ENCODE assay signal across 12 mouse cellular contexts in the genomic region with DNA sequence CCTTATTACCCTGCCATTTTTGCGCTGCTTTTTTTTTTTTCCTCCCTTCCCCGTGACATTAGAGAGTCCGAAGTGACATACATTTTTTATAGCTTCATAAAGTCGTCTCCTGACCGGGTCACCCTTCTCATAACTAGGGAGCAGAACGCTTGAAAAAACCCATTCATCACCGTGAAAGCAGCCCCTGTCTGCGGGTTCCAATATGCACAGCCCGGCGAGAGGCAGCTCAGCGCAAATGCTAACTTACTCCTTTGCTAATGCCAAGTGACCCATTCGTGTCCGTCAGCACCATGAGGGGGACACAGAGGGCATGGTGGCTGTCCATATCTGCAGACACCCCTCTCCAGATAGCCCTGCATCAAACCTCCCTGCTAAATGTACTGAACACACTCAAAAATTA.
DNase-seq lines count a peak whose midpoint lies in the region; ATAC-seq and TF ChIP-seq lines count a peak whose summit lies in the region.
"Had no signal": no experiment of that assay in that cellular context is flagged by ENCODE, and none has a peak within 500 bp of the region (broad histone marks: within the 10 kb centered on the region; RNA-seq: fewer than 3 reads in every experiment).

No protein-coding gene starts in this region.

- H3K27ac ChIP-seq in lung, embryonic 14.5 days (ENCODE audit: low read depth), result no peak overlapping the region
- H3K27ac ChIP-seq in limb, embryonic 14.5 days (replicated peaks; ENCODE audit: low read depth, low read length), result no peak overlapping the region
- H3K27ac ChIP-seq: embryonic facial prominence, embryonic 15.5 days; macrophage had no signal

- peak overlapping the region; percentile 31 for H3K4me2 ChIP-seq in lung, embryonic 14.5 days
- peak overlapping the region; percentile 22; the same call in 1 of the 2 replicates for H3K4me2 ChIP-seq in limb, embryonic 14.5 days (replicated peaks; ENCODE audit: low read depth, low read length, severe bottlenecking)
- H3K4me2 ChIP-seq: embryonic facial prominence, embryonic 15.5 days had no signal

- H3K9ac ChIP-seq in lung, embryonic 14.5 days, result no peak overlapping the region
- no peak overlapping the region for H3K9ac ChIP-seq in limb, embryonic 14.5 days (ENCODE audit: low read depth, low read length, severe bottlenecking)
- H3K9ac ChIP-seq: embryonic facial prominence, embryonic 15.5 days had no signal

- H3K36me3 ChIP-seq in lung, embryonic 14.5 days (ENCODE audit: insufficient read depth), result no peaks in the 10 kb centered on the region
- H3K36me3 ChIP-seq in limb, embryonic 14.5 days (ENCODE audit: control insufficient read depth, insufficient read depth, low read length), result no peaks in the 10 kb centered on the region
- H3K36me3 ChIP-seq: embryonic facial prominence, embryonic 15.5 days had no signal

- whole genome bisulfite sequencing in lung, embryonic 14.5 days, result 22% methylated on average over 13 of the region's 13 CpGs
- WGBS in limb, embryonic 14.5 days, result 22% methylated on average over 13 of the region's 13 CpGs

- peak; percentile 17 for DNase-seq in lung, embryonic 14.5 days
- DNase-seq in lung, postnatal 4 days, result no peak
- DNase-seq in forelimb bud, embryonic 11.5 days (ENCODE audit: low read depth, low spot score), result peak; percentile 28
- DNase-seq in limb, embryonic 14.5 days (ENCODE audit: low spot score), result no peak
- DNase-seq in retina, postnatal 1 day, result peak; percentile 40
- DNase-seq in left cerebral cortex, postnatal 14 days (ENCODE audit: low spot score in 2 of 2), result no peak
- no peak for DNase-seq in Muller cell, postnatal 12 days (ENCODE audit: inconsistent ontology term)
- DNase-seq: heart, adult 18-20 months; thymus, postnatal 14 days had no signal

- no peak for TF ChIP-seq CTCF in lung, embryonic 14.5 days (IDR thresholded peaks at IDR 0.05; ENCODE audit: low read depth)

- no peaks in the 10 kb centered on the region for H3K27me3 ChIP-seq in lung, embryonic 14.5 days (ENCODE audit: insufficient read depth, low read length)
- H3K27me3 ChIP-seq in limb, embryonic 14.5 days (ENCODE audit: control insufficient read depth, insufficient read depth, low read length), result no peaks in the 10 kb centered on the region
- H3K27me3 ChIP-seq: embryonic facial prominence, embryonic 15.5 days had no signal

- intact Hi-C loops in left cerebral cortex, postnatal 14 days (cut with DNase I), result no loop called here

- no peaks in the 10 kb centered on the region for H3K4me1 ChIP-seq in lung, embryonic 14.5 days (ENCODE audit: insufficient read depth)
- no peaks in the 10 kb centered on the region for H3K4me1 ChIP-seq in limb, embryonic 14.5 days (ENCODE audit: control insufficient read depth, insufficient read depth, low read length)
- H3K4me1 ChIP-seq: embryonic facial prominence, embryonic 15.5 days had no signal

- no peak for ATAC-seq in lung, embryonic 14.5 days (ENCODE audit: insufficient read depth)
- no peak for ATAC-seq in limb, embryonic 14.5 days (ENCODE audit: low FRiP score, low read depth)
- ATAC-seq: activated CD4-positive, CD25-positive, alpha-beta regulatory T cell, adult 4 months had no signal

- no peak for TF ChIP-seq POLR2A in limb, embryonic 14.5 days (IDR thresholded peaks at IDR 0.05; ENCODE audit: borderline replicate concordance, extremely low read depth, insufficient read depth, insufficient read length)

- H3K4me3 ChIP-seq in lung, embryonic 14.5 days (ENCODE audit: low read depth, low read length), result no peak overlapping the region
- H3K4me3 ChIP-seq in limb, embryonic 14.5 days (replicated peaks; ENCODE audit: low read length), result 0 out of 2 replicates have a peak overlapping the region, but pooled peaks have one; percentile 7
- H3K4me3 ChIP-seq: embryonic facial prominence, embryonic 15.5 days had no signal

- H3K9me3 ChIP-seq in lung, embryonic 14.5 days (ENCODE audit: low read depth, low read length), result no peaks in the 10 kb centered on the region
- no peaks in the 10 kb centered on the region for H3K9me3 ChIP-seq in limb, embryonic 14.5 days (ENCODE audit: control insufficient read depth, low read length)
- H3K9me3 ChIP-seq: embryonic facial prominence, embryonic 15.5 days had no signal

Comparison
In these comparisons a context has a peak if more than half of its experiments do, and no peak if none do; other contexts are left out.
1. DNase-seq: peak in lung, embryonic 14.5 days (single experiment), forelimb bud, embryonic 11.5 days (single experiment) and retina, postnatal 1 day (single experiment); none in lung, postnatal 4 days (0 of 2), limb, embryonic 14.5 days (single experiment), left cerebral cortex, postnatal 14 days (0 of 2) and Muller cell, postnatal 12 days (single experiment).